Mouse (Mus musculus) effector memory CD4-positive, alpha-beta T cell, adult 5 months (primary cell): ENCODE data around the gene Myocd. TPM values are rescaled to one million over a fixed set of nuclear protein-coding genes. Genes with fewer than 3 reads are reported as not detected.

ENCODE experiments used
- polyA plus RNA-seq: library from polyadenylated mRNA; unstranded; fragments of 100-300 nt; shearing (Covaris generic); gene quantifications from one replicate; pipeline ENCODE4 v1.2.1, GENCODE M21; 2017

Gene Myocd
- polyA plus RNA-seq = not detected

GRCm38 (mm10) chr11:65269851-65270473 is at the start of gene Myocd:
TSS of gene Myocd (minus strand) at chr11:65269989.

DNA sequence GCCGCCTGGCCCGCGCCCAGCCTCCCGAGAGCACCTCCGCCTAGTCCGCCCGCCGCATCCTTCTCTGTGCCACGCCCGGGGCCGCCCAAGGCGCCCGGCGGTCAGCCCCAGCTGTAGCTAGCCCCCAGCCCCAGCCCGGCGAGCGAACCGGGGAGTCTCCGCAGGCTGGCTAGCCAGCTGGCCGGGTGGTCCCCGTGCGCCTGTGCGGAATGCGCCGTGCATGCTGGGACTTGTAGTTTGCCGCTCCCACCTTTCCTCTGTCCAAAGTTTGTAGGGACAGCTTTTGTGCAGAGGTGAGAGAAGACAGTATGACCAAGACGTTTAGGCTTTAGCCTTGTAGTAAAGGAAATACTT is 107.0 kb downstream of the Myocd start, which contains the start of gene Arhgap44:
Gene Arhgap44, minus strand, starts transcription at position 195 of the 354 bp plus-strand sequence.

GRCm38 (mm10) chr11:65159791-65160190 is 110.0 kb downstream of the Myocd start, which contains the start of gene 1700086D15Rik:
TSS of gene 1700086D15Rik (minus strand) at chr11:65159891.

Other genes with a start within 250 kb of the Myocd start
- not detected for gene 1700086D15Rik, start 110.1 kb downstream of the Myocd start, polyA plus RNA-seq
- gene Arhgap44, start 107.0 kb downstream of the Myocd start, polyA plus RNA-seq = 0.21 TPM